Mouse (Mus musculus): ENCODE data around the gene Rgl2. TPM values are rescaled to one million over a fixed set of nuclear protein-coding genes. Genes with fewer than 3 reads are reported as not detected.

Gene Rgl2
- polyA plus RNA-seq, 1 experiment from 2014 or later = 25.9 TPM

DNA sequence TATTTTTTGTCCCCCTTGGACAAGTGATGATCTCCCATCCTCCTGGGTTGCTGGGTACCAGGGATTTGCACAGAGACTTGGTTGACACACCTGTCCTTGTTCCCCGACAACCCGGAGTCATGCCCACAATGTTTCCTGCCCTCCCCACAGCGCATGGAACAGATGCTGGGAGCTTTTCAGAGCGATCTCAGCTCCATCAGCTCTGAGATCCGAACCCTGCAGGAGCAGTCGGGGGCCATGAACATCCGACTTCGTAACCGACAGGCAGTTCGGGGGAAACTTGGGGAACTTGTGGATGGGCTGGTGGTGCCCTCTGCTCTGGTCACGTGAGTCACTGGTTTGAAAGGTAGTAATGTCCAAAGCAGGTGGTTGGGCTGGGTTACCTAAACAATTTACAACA lies 29.1 kb downstream of the Rgl2 start:
- Histone ChIP-seq H3K9me3 (ENCODE audit: control insufficient read depth, low read length) (no peaks in the 10 kb centered on the region), H3K4me1 (ENCODE audit: control insufficient read depth, insufficient read depth, low read length) (peaks cover 19% of the 10 kb centered on the region), H3K27ac (ENCODE audit: low read length) (no peak overlapping the region), H3K9ac (ENCODE audit: low read depth, low read length) (no peak overlapping the region), H3K4me2 (ENCODE audit: low read depth, low read length) (no peak overlapping the region), H3K4me3 (ENCODE audit: low read length) (no peak overlapping the region), H3K27me3 (replicated peaks; ENCODE audit: control insufficient read depth, insufficient read depth, low read length) (no peaks in the 10 kb centered on the region), H3K36me3 (ENCODE audit: control insufficient read depth, insufficient read depth, low read length) (peaks cover 11% of the 10 kb centered on the region; the same call in 1 of the 2 replicates)
- 94% methylated on average over 11 of the region's 11 CpGs for WGBS
- ATAC-seq = no peak

GRCm38 (mm10) chr17:33959135-33959534 lies 29.8 kb downstream of the Rgl2 start:
- Histone ChIP-seq H3K9ac (ENCODE audit: low read depth, low read length) (no peak overlapping the region), H3K27ac (ENCODE audit: low read length) (no peak overlapping the region), H3K36me3 (ENCODE audit: control insufficient read depth, insufficient read depth, low read length) (peaks cover 11% of the 10 kb centered on the region; the same call in 1 of the 2 replicates), H3K4me3 (ENCODE audit: low read length) (no peak overlapping the region), H3K4me1 (ENCODE audit: control insufficient read depth, insufficient read depth, low read length) (peaks cover 12% of the 10 kb centered on the region), H3K9me3 (ENCODE audit: control insufficient read depth, low read length) (no peaks in the 10 kb centered on the region), H3K27me3 (replicated peaks; ENCODE audit: control insufficient read depth, insufficient read depth, low read length) (no peaks in the 10 kb centered on the region), H3K4me2 (ENCODE audit: low read depth, low read length) (no peak overlapping the region)
- no peak for ATAC-seq
- 96% methylated on average over 13 of the region's 13 CpGs for WGBS

GRCm38 (mm10) chr17:33959948-33960347 lies 30.6 kb downstream of the Rgl2 start:
- Histone ChIP-seq H3K9ac (ENCODE audit: low read depth, low read length) (no peak overlapping the region), H3K27me3 (replicated peaks; ENCODE audit: control insufficient read depth, insufficient read depth, low read length) (no peaks in the 10 kb centered on the region), H3K4me1 (ENCODE audit: control insufficient read depth, insufficient read depth, low read length) (peaks cover 6% of the 10 kb centered on the region), H3K36me3 (ENCODE audit: control insufficient read depth, insufficient read depth, low read length) (peaks cover 11% of the 10 kb centered on the region; the same call in 1 of the 2 replicates), H3K27ac (ENCODE audit: low read length) (no peak overlapping the region), H3K9me3 (ENCODE audit: control insufficient read depth, low read length) (no peaks in the 10 kb centered on the region), H3K4me2 (ENCODE audit: low read depth, low read length) (no peak overlapping the region), H3K4me3 (ENCODE audit: low read length) (no peak overlapping the region)
- 93% methylated on average over 15 of the region's 15 CpGs for WGBS
- no peak for ATAC-seq

DNA sequence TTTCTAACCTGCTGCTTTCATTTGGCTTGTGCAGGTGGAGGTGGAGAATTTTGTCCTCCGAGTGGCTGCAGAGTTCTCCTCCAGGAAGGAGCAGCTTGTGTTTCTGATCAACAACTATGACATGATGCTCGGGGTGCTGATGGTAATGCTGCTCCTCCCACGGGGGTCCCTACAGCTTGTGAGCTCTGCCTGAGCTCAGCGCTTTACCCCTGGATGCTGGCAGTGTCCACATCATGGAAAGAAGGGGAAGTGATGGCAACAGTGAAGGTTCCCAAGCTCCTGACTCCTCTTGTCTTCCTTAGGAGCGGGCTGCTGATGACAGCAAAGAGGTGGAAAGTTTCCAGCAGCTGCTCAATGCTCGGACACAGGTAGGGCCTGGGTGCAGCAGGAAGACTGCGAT lies 33.5 kb downstream of the Rgl2 start:
- WGBS = 94% methylated on average over 7 of the region's 7 CpGs
- Histone ChIP-seq H3K9ac (ENCODE audit: low read depth, low read length) (no peak overlapping the region), H3K27ac (ENCODE audit: low read length) (no peak overlapping the region), H3K27me3 (replicated peaks; ENCODE audit: control insufficient read depth, insufficient read depth, low read length) (no peaks in the 10 kb centered on the region), H3K36me3 (ENCODE audit: control insufficient read depth, insufficient read depth, low read length) (peaks cover 11% of the 10 kb centered on the region), H3K4me1 (ENCODE audit: control insufficient read depth, insufficient read depth, low read length) (no peaks in the 10 kb centered on the region), H3K4me2 (ENCODE audit: low read depth, low read length) (no peak overlapping the region), H3K4me3 (ENCODE audit: low read length) (no peak overlapping the region), H3K9me3 (ENCODE audit: control insufficient read depth, low read length) (no peaks in the 10 kb centered on the region)
- ATAC-seq = no peak

- Histone ChIP-seq H3K27ac (ENCODE audit: low read length) (no peak overlapping the region), H3K4me3 (ENCODE audit: low read length) (no peak overlapping the region), H3K4me2 (ENCODE audit: low read depth, low read length) (no peak overlapping the region), H3K36me3 (ENCODE audit: control insufficient read depth, insufficient read depth, low read length) (peaks cover 5% of the 10 kb centered on the region), H3K4me1 (ENCODE audit: control insufficient read depth, insufficient read depth, low read length) (no peaks in the 10 kb centered on the region), H3K9ac (ENCODE audit: low read depth, low read length) (no peak overlapping the region), H3K9me3 (ENCODE audit: control insufficient read depth, low read length) (no peaks in the 10 kb centered on the region), H3K27me3 (replicated peaks; ENCODE audit: control insufficient read depth, insufficient read depth, low read length) (no peaks in the 10 kb centered on the region)
- 92% methylated on average over 17 of the region's 17 CpGs for WGBS
- no peak for ATAC-seq
Measured at GRCm38 (mm10) chr17:33965082-33965845, 35.9 kb downstream of the Rgl2 start.

GRCm38 (mm10) chr17:33965846-33966550 lies 36.7 kb downstream of the Rgl2 start:
- Histone ChIP-seq H3K9me3 (ENCODE audit: control insufficient read depth, low read length) (no peaks in the 10 kb centered on the region), H3K4me3 (ENCODE audit: low read length) (no peak overlapping the region), H3K27ac (ENCODE audit: low read length) (no peak overlapping the region), H3K4me1 (ENCODE audit: control insufficient read depth, insufficient read depth, low read length) (no peaks in the 10 kb centered on the region), H3K36me3 (ENCODE audit: control insufficient read depth, insufficient read depth, low read length) (peaks cover 5% of the 10 kb centered on the region), H3K27me3 (replicated peaks; ENCODE audit: control insufficient read depth, insufficient read depth, low read length) (no peaks in the 10 kb centered on the region), H3K9ac (ENCODE audit: low read depth, low read length) (no peak overlapping the region), H3K4me2 (ENCODE audit: low read depth, low read length) (no peak overlapping the region)
- ATAC-seq = no peak
- 87% methylated on average over 16 of the region's 16 CpGs for WGBS

DNA sequence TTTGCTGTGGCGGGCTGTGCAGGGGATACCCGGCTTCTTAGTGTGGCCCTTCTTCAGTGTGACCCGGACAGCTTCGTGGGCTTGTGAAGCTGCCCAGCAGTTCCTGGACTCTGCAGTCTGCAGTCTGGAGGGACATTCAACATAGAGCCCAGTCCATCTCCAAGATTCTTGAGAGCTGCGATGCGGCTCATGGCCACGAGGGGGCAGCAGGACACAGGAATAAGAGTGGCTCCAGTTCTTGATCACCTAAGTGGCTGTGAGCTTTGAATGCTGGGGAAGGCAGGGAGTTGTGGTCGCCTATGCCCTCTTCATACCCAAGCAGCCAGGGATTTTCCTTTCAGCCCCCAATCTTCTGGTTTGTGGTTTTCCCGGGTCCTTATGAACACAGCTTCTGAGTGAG lies 39.1 kb downstream of the Rgl2 start:
- Histone ChIP-seq H3K9ac (ENCODE audit: low read depth, low read length) (no peak overlapping the region), H3K4me3 (ENCODE audit: low read length) (no peak overlapping the region), H3K4me1 (ENCODE audit: control insufficient read depth, insufficient read depth, low read length) (no peaks in the 10 kb centered on the region), H3K4me2 (ENCODE audit: low read depth, low read length) (no peak overlapping the region), H3K36me3 (ENCODE audit: control insufficient read depth, insufficient read depth, low read length) (no peaks in the 10 kb centered on the region; the same call in 1 of the 2 replicates), H3K27ac (ENCODE audit: low read length) (no peak overlapping the region), H3K9me3 (ENCODE audit: control insufficient read depth, low read length) (no peaks in the 10 kb centered on the region), H3K27me3 (replicated peaks; ENCODE audit: control insufficient read depth, insufficient read depth, low read length) (no peaks in the 10 kb centered on the region)
- ATAC-seq = peak; percentile 83
- 3% methylated on average over 9 of the region's 9 CpGs for WGBS

GRCm38 (mm10) chr17:33968927-33969326 lies 39.6 kb downstream of the Rgl2 start:
- no peaks in the 10 kb centered on the region; the same call in 1 of the 2 replicates for H3K36me3 ChIP-seq (ENCODE audit: control insufficient read depth, insufficient read depth, low read length)
- no peak overlapping the region for H3K9ac ChIP-seq (ENCODE audit: low read depth, low read length)
- H3K4me2 ChIP-seq (ENCODE audit: low read depth, low read length) = no peak overlapping the region
- peak; percentile 70 for ATAC-seq
- no peak overlapping the region for H3K4me3 ChIP-seq (ENCODE audit: low read length)
- 33% methylated on average over 5 of the region's 5 CpGs for WGBS
- no peaks in the 10 kb centered on the region for H3K4me1 ChIP-seq (ENCODE audit: control insufficient read depth, insufficient read depth, low read length)
- H3K27me3 ChIP-seq (replicated peaks; ENCODE audit: control insufficient read depth, insufficient read depth, low read length) = no peaks in the 10 kb centered on the region
- no peak overlapping the region for H3K27ac ChIP-seq (ENCODE audit: low read length)
- no peaks in the 10 kb centered on the region for H3K9me3 ChIP-seq (ENCODE audit: control insufficient read depth, low read length)

- ATAC-seq = no peak
- no peaks in the 10 kb centered on the region for H3K27me3 ChIP-seq (replicated peaks; ENCODE audit: control insufficient read depth, insufficient read depth, low read length)
- WGBS = 73% methylated on average over 4 of the region's 4 CpGs
- H3K4me2 ChIP-seq (ENCODE audit: low read depth, low read length) = no peak overlapping the region
- no peak overlapping the region for H3K9ac ChIP-seq (ENCODE audit: low read depth, low read length)
- no peaks in the 10 kb centered on the region; the same call in 1 of the 2 replicates for H3K36me3 ChIP-seq (ENCODE audit: control insufficient read depth, insufficient read depth, low read length)
- no peaks in the 10 kb centered on the region for H3K9me3 ChIP-seq (ENCODE audit: control insufficient read depth, low read length)
- no peak overlapping the region for H3K27ac ChIP-seq (ENCODE audit: low read length)
- no peak overlapping the region for H3K4me3 ChIP-seq (ENCODE audit: low read length)
- H3K4me1 ChIP-seq (ENCODE audit: control insufficient read depth, insufficient read depth, low read length) = no peaks in the 10 kb centered on the region
Measured at GRCm38 (mm10) chr17:33969394-33969793, 40.1 kb downstream of the Rgl2 start.

Data from intestine, embryonic 16.5 days (tissue).